In the genomic region with DNA sequence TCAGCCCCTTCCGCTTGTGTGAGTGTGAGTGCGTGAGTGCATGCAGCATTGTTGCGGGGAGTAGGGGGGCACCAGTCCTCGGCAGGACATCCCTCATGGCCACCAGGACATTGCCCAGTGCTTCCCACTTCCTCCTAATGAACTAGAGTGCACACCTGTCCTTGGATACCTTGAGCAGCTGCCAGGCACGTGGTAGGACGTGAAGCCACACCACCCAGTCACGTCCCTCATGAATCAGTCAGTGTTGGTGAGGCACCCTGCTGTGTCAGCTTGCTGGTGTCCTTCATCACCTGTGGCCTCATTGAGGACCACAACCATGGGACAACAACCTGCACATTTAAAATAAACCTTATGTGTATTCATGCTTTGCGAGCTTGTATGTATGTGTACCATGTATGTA, we compare ENCODE assay signal across 19 mouse cellular contexts.
"Had no signal": no experiment of that assay in that cellular context is flagged by ENCODE, and none has a peak within 500 bp of the region (broad histone marks: within the 10 kb centered on the region; RNA-seq: fewer than 3 reads in every experiment).

No protein-coding gene starts in this region.

- H3K9ac ChIP-seq: liver, embryonic 14.5 days; lung, embryonic 14.5 days; midbrain, embryonic 13.5 days; neural tube, embryonic 13.5 days; neural tube, embryonic 15.5 days; stomach, embryonic 15.5 days had no signal

- H3K4me2 ChIP-seq: lung, embryonic 14.5 days; midbrain, embryonic 13.5 days; neural tube, embryonic 13.5 days; neural tube, embryonic 15.5 days; stomach, embryonic 15.5 days had no signal

- ATAC-seq: midbrain, embryonic 13.5 days; midbrain, embryonic 16.5 days had no signal

- DNase-seq: lung, adult 18-20 months; lung, embryonic 14.5 days; lung, postnatal 10 days; lung, postnatal 4 days; retina, postnatal 1 day; right cerebral cortex, adult 18-20 months; right cerebral cortex, postnatal 25 days; right cerebral cortex, postnatal 4 days; thymus, adult 18-20 months; thymus, postnatal 14 days; thymus, postnatal 36 days had no signal

- H3K27me3 ChIP-seq: midbrain, embryonic 13.5 days; neural tube, embryonic 13.5 days; neural tube, embryonic 15.5 days; stomach, embryonic 15.5 days had no signal

- H3K36me3 ChIP-seq: midbrain, embryonic 10.5 days; midbrain, embryonic 13.5 days; neural tube, embryonic 13.5 days; neural tube, embryonic 15.5 days; stomach, embryonic 15.5 days had no signal

- H3K9me3 ChIP-seq: midbrain, embryonic 10.5 days; midbrain, embryonic 13.5 days; neural tube, embryonic 13.5 days; neural tube, embryonic 15.5 days; stomach, embryonic 15.5 days had no signal

- H3K4me3 ChIP-seq: midbrain, embryonic 10.5 days; midbrain, embryonic 13.5 days; myocyte; neural tube, embryonic 13.5 days; neural tube, embryonic 15.5 days; stomach, embryonic 15.5 days had no signal

- H3K4me1 ChIP-seq: midbrain, embryonic 13.5 days; neural tube, embryonic 13.5 days; neural tube, embryonic 15.5 days; stomach, embryonic 15.5 days had no signal

- H3K27ac ChIP-seq: liver, embryonic 14.5 days; midbrain, embryonic 10.5 days; midbrain, embryonic 13.5 days; neural tube, embryonic 13.5 days; neural tube, embryonic 15.5 days had no signal
